Mouse (Mus musculus) testis, adult 2 months (tissue): ENCODE measurements around the gene Gm3164.
"Not testable (repeated sequence)": the region's sequence is repeated elsewhere in the genome, so short reads cannot be mapped to it uniquely, and the experiment has no call there.

Experiments
- CTCF ChIP-seq: fragments of 200-500 bp; IDR thresholded peaks from 2 replicates; pipeline ENCODE4 v1.5.1; 2012; ENCODE audit warnings: low read depth, mild to moderate bottlenecking, inconsistent platforms, low read length, moderate library complexity; ENCODE audit not compliant: control insufficient read depth, insufficient read depth, insufficient replicate concordance
- POLR2A ChIP-seq: fragments of 200-500 bp; IDR thresholded peaks from 2 replicates; pipeline ENCODE4 v1.6.1; 2012; ENCODE audit warnings: low read depth, mild to moderate bottlenecking, inconsistent platforms, low read length, moderate library complexity; ENCODE audit not compliant: control insufficient read depth

- not testable (repeated sequence) for TF ChIP-seq CTCF, POLR2A
Observed at GRCm38 (mm10) chr14:4398624-4399023, 16.6 kb upstream of the Gm3164 start.
